Mouse (Mus musculus) skeletal muscle tissue, adult 2 months (tissue): ENCODE data around the gene Aftph.

Source experiments
- DNase-seq: peaks from one replicate; pipeline ENCODE4 v3.0.0-alpha.2; 2012; ENCODE audit warnings: low read depth, low spot score

Gene Aftph

DNA sequence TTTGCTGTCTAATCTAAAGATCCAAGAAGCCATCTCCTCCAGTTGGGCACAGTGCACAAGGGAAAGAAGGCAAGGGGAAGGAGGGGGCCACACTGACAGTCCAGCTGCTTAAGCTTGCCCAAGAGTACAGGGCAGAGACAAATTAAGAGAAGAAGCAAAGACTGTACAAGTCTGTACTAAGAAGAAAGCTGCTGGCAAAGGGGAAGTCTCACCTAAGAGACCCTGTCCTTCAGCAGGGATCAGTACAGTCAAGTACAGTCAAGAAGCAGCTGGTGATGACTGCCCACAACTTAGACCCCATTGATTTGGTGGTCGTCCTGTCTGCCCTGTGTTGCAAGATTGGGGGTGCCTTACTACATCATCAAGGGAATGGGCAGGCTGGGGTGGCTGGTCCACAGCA is 12.0 kb downstream of the Aftph start:
- DNase-seq, result no peak

DNA sequence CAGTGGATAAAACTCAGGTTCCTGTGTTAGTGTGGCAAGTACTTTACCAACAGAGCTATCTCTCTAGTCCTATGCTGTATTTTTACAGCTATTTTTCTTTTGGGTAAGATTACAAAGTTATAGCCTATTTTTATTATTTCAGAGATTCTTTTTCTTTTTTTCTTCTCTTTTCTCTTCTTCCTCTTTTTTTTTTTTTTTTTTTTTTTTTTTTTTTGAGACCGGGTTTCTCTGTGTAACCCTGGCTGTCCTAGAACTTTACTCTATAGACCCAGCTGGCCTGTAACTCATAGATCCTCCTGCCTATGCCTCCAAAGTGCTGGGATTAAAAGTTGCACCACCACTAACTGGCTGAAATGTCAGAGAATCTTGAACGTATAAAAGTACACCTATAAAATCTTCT is 13.3 kb downstream of the Aftph start:
- no peak for DNase-seq

DNA sequence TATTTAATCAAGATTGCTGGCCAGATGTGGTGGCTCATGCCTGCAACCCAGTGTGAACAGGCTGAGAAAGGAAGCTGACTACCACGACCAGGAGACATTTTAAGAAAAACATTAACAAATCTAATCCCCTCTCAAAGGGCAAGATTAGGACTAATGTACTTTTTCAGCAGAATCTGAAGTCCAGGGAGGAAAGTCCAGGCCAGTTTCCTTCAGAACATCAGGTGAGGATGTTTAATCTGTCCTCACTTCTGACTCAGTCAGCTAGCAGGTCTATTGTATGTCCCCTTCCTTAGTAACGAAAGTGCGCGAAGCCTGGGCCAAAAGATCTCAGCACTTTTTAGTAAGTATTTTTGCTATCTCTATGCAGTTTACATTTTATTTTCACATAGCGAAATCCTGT is 17.8 kb downstream of the Aftph start:
- DNase-seq, result no peak

DNA sequence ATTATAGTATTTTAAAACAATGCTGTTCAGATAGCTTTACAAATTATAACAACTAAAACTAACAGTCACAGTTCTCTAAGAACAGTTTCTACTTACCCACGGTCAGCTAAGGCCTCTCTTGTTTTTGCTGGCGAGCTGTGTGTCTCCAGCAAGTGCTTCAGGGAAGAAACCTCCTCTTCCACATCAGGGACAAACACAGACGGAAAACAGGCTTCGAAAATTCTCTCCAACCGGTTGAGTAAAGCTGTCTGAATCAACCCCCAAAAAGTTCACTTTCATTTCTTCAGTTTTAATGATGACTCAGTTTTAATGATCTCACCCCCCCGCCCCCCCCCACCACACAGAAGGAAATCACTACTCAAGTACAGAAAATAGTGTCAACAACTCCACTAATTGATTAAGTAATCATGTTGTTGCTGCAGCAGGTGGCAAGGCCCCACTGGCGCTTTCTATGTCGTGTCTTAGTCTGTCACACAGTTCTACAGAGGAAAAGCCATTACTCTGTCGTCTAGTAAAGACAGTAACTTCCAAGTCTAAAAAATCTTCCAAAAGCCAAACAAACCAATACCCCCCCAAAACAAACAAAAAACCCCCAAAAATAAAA is 29.2 kb downstream of the Aftph start:
- no peak for DNase-seq

DNA sequence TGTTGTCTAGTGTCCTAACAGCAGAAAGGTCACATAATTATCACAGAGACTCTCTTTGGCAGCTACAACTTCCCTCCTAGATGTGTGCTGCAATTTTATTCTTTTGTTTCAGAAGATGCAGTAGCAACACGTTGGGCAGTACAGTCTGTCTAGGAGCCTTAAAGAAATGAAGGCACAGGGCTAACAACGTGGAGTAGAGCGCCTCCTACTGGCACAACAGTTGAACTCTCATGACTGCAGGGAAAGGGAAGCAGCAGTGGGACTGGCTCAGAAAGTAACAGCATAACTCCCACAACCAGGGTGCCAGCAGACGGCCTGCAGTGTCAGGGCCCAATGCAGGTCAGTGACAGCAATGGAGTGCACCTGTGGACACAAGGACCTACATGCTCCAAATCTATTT is 50.4 kb downstream of the Aftph start:
- peak; percentile 66 for DNase-seq

DNA sequence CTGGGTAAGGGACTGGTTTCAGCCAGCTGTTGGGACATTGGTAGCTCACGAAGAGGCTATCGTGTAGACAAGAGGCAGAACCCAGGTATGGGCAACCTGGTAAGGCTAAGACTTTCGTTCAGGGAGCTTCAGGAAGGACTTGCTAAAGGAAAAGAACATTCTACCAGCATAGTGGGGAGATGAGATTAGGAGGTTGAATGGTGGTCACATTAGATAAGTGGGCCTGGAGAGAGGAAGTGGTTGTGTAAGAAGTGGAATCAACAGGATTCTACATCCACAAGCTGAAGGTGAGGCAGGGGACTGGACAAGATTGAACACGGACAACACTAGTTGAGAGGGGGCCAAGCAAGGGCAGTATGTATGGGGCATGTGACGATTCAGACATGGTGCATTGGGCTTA is 59.7 kb downstream of the Aftph start:
- no peak for DNase-seq

DNA sequence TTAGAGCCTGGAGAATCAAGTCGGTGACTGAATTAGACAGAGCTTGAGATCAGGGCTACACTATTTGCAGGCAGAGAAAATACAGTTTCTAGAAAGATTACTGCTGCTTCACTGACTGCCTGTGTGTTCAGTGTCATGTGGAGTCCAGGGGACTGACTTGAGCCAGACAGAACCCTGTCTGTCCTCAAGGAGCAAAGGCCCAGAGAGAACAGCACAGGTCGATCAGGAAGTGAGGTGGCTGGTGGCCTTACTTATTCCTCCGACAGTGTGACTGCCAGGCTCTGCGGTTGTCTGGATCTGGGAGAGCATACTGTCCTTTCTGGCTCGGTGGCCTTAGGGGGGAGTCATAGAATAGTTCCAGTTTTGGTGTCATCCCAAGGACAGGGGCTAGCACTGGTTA is 60.6 kb downstream of the Aftph start:
- DNase-seq, result no peak

DNA sequence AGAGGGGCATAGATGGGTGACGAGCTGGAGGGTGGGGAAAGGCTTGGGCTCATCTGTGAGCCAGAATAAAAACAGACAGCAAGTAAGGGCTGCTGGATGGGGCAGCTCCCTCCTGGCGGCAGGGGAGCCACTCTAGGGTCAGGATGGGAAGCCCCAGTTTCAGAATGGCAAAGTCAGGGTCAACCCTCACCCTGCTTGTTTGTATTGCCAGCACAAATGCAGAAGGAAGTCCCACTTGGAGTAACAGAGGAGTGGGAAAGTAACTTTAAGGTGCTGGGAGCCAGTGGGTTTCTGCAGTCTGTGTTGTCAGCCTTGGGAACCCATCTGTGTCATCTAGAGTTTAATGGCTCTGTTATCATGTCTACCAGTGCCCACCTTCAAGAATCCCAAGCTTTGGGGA is 62.0 kb downstream of the Aftph start:
- DNase-seq, result no peak

DNA sequence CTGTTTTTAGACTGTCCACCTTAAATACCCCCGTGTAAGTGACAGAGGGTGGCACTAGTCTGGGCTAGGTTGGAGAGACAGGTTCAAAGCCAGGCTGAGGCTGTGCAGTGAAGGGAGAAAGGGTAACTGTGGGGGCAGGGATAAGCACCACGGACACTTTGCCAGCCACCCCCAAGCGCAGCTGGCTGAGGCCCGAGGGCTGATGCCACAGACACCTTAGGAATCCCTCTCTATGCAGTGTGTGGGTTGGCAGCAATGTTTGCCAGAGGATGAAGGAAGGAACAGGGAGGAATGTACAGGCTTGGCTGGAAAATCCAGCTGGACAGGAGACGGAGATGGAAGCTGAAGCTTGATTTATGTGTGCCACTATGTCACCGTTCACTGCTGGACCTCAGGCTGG is 68.9 kb downstream of the Aftph start:
- DNase-seq, result no peak

DNA sequence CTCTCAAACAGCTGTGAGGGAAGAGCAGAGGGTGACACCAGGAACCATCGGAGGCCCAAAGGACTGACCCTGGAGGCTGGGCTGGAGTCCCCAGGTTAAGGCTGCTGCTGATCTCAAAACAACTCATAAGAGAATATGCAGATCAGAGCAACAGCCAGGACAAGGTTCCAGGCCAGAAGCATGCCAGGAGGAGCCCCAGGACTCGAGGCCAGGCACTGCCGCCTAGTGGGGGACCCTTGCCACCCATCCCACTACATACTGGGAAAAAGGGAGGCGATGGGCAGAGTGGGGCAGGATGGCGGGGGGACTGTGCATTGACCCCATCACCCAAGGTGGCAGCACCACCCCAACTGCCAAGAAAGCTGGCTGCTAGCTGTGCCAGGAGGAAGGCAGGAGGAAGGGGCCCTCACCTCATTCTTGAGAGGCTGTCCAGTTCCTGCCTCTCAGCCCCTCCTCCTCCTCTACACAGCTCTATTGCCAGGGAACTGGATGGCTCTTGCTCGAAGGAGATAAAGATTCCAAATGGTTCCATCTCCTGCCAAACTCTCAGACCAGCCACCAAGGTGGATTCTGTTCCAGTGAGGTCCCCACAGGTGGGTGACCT is 69.5 kb downstream of the Aftph start:
- DNase-seq, result no peak

DNA sequence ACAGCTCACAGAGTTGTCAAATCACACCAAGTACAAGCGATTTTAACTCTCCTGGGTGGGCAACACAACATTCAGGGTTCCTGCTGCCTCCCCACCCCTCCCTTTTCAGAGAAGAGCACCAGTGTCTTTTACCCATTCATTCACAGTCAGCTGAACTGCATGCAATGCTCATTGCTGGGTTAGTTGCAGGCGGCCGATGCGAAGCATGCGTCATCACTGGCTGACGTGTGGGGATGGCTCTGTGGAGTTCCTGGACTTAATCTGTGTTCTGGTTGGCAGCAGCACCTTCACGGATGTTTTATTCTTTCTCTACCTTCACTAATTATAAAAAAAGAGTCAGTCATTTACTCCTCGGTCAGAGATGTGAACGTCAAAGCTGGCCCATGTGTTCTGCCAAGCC is 76.5 kb downstream of the Aftph start:
- DNase-seq, result no peak

DNA sequence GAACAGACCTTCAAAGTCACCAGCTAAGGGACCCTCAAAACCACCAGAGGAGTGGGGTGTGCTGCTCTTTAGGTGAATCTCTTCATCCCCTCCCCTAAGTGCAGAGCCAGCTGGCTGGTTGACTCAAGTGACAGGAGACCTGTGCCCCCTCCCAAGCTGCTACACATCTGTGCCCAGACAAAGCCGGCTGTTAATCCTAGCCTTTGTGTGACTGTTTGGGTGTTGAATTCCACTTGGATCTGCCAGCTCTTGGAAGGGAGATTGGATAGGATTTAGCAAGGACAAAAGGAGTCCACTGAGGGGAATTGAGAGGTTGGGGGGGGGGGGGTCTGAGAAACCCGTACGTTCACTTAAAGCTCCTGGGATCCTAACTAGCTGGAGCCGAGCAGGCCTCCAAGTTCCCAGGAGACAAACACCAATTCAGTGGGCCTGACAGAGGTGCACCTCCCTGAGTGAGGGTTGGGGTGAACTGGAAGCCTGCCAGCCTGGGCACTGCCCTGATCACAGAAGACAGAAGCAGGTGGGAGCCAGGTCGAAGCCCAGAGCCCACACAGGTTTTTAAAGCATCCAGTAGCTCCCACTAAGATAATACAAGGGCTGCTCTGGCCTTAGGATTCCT is 77.7 kb downstream of the Aftph start:
- DNase-seq, result no peak

DNA sequence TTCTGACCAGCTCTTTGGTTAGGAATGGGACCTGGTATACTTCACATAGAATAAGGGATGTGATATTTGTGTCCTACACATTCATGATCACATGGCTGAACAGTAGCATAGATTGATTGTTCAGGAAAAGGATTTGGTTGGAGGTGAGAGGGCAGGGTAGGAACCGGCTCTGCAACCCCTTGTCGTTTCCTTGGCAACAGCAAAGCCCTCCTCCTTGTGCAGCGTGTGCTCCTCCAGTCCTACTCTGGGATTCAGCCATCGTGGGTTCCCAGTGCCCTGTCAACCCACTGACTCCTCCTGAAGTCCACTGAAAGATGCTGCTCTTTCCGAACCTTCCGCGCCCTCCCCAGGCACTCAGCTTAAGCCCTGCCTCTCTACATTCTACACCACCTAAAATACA is 78.6 kb downstream of the Aftph start:
- no peak for DNase-seq

DNA sequence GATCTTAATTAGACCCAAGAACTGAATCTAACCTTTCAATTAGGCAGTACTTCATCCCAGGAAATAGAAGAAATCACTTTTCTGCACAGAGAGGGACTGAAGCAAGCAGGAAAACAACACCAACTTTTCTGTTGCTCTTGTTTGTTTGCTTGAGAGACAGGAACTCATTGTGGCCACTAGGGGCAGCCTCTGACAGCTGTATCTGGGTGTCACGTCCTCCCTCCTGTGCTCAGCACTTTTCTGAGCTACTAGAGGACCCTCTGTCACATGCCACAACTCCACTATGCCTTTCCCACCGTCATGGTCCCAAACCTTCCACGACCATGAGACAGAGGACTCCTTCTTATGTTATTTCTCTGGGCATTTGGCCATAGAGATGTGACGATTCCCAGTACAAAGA is 79.7 kb downstream of the Aftph start:
- DNase-seq, result no peak

DNA sequence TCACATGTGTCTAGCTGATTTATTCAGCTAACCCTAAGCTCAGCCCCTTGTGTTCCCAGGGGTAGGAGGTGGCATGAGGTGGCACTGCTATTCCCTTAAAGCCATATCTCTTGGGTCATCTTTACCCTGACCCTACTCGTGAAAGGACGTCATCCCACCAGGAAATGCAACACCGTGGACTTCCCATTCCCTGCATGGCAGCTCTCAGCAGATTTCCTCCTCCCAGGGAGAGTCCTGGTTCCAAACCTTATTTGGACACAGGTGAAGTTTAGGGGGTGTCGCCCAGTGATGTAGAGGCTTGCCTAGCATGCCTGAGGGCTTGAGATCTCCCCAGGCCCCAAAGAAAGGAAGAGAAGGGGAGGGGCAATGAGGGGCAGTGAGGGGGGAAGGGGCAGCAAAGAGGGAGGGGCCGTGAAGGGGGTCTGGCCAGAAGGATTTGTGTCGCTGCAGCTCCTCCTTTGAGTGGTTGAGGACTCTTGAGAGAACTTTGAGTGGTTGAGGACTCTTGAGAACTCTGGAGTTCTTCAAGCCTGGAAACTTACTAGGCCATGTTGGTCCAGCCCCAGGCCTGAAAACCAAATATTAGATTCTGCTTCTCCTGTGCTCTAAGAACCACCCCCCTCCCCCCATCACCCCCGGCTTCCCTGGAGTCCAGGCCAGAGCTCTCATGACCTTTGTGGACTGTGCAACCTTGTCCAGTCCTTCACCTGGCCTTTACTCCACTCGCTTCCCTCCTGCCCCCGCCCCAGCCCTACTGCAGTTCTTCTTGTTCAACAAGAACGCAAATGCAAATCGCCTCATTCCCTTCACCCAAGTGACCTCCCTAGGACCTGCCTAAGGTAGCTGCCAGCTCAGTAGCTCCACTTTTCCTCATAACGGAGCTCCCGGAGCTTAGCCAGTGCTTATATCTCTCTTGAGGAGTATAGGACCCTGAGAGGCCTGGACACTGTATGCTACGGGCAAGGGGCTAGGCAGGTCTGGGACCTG is 81.0 kb downstream of the Aftph start:
- no peak for DNase-seq

DNA sequence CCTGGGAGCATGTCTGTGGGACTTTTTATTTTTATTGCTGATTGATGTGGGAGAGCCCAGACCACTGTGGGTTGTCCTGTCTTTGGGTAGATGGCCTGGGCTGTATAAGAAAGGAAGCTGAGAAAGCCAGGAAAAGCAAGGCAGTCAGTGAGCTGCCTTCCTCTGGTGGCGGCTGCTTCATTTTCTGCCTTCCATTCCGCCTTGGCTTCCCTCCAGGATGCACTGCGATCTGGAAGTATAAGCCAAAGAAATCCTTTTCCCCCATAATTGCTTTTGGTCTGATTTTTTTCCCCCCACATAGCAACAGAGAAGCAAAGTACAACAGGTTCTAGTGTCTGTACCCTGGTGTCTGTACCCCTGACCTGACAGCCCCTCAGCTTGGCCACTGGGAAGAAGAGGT is 82.3 kb downstream of the Aftph start:
- DNase-seq, result no peak

DNA sequence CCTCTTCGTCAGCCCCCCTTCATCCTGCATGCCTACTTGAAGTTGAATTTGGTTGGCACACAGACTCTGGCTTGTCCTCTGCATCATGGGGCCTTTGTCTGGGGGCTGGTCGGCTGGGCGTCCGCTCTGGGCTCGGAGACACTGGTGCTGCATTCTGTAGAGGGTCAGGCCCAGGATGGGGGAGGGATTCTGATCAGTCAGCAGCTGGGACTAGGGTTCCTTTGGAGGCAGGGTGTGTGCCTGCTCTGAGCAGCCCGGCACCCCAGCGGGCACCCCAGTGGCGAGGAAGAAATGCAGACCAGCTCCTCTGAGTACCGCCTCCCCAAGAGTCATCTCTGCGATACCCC is 84.7 kb downstream of the Aftph start:
- DNase-seq, result no peak

DNA sequence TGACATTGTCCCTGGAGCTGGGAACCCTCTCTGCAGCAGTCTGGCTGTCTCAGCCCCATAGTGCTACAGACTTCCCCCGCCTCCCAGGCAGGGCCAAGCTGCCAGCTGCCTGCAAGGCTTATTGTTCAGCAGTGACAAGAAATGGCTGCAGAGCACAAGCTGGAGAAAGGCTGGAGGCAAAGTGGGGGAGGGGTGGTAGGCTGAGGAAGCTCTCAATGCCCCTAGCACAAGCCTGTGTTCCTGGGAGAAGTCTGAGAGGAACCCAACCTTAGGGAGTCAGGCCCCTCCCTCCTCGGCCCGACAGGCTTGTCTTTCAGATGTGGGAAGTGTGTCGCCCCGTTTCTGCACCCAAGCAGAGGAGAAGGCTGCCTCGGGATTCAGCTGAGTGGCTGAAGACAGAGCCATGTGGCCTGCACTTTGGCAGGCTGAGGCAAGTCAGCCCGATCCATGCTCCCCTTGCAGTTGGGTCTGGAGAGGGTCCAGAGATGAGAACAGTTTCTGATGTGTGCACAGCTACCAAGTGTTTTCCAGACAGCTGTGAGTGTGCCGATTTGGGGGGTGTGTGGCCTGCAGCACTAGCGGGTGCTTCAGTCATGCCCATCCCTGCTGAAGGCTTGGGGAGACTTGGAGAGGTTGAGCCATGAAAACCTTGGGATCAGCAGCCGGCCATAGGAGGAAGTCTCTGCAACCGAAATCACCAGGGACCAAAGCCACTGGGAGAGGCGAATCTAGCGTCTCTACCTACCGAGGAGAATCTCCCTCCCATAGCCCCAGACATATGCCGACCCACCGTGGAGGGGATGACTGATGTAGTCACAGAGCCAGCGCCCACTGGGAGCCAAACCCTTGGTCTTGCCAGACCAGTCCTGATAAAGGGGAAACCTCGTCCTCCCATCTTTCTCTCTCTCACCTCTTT is 85.3 kb downstream of the Aftph start:
- no peak for DNase-seq

DNA sequence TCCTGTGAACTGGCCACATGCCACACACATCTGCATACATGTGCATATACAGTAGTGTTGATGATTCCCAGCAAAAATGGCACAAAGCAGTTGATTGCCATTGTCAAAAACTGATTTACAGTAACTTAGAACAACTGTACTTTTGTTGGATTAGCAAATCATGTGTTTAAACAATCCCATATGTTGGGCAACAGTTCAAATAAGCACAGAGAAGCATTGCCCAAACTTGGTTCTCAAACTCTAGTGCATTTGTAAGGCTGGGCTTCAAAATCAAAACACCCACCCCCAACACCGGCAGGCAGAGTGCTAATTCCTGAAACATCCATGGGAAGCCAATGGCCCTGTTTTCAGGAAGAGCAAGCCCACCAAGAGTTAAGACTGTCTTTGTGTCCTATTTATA is 90.2 kb downstream of the Aftph start:
- DNase-seq, result no peak

DNA sequence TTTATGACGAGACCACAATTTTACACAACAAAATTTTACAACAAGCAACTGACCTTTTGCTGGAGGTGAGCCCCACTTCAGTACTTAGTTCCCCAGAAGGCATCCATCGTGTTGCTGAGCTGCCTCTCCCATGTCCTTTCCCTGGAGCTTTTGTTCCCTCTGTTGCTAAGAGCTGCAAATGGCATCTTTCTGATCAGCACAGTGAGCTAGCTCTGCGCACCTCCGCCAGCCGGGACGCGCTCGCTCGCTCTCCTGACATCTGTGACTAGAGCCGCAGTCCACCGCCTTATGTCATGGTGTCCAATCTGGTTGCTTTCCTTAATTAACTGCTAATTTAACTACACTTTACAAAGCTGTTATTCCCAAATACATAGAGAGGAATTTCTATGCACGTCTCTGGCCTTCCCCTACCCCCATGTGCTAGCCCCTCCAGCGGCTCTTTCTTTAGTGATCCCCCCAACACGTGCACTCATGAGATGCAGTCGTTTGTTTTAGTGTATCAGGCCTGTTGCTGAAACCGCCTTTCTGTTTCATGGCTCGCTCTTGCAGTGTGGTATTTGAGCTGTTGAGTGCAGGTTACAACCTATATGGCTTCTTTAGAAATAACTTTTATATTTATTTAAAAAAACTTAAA is 91.3 kb downstream of the Aftph start:
- no peak for DNase-seq

DNA sequence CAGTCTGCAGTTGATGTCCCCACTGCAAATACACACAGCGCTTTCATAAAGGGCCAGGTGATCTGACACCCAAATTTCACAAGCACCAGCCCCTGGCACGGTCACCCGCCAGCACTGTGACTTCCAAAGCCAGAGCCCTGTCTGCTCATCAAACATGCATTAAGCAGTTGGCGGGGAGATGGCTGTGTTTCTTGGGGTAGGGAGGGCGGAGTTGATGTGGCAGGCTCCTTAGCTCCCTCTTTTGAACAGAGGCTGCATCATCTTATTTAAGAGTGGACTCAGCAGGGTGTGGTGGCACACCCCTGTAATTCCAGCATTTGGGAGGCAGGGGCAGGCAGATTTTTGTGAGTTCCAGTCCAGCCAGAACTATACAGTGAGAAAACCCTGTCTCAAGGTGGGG is 91.9 kb downstream of the Aftph start:
- peak; percentile 26 for DNase-seq
